Mouse (Mus musculus) testis, adult 2 months (tissue): Measurements from ENCODE around the gene Nedd9. TPM values are rescaled to one million over a fixed set of nuclear protein-coding genes. Genes with fewer than 3 reads are reported as not detected.

ENCODE experiments used
- H3K27ac ChIP-seq: fragments of 200-500 bp; 2 replicates; pipeline ENCODE4 v1.5.1; 2012; ENCODE audit warnings: low read depth, low read length; ENCODE audit not compliant: control insufficient read depth, insufficient read depth
- H3K27me3 ChIP-seq: fragments of 200-500 bp; 2 replicates; pipeline ENCODE4 v1.6.1; 2012; ENCODE audit warnings: mild to moderate bottlenecking, low read length, moderate library complexity; ENCODE audit not compliant: control insufficient read depth, insufficient read depth
- H3K36me3 ChIP-seq: fragments of 200-500 bp; 2 replicates; pipeline ENCODE4 v1.6.1; 2012; ENCODE audit warnings: mild to moderate bottlenecking, low read length; ENCODE audit not compliant: control insufficient read depth, insufficient read depth
- H3K4me1 ChIP-seq: fragments of 200-500 bp; 2 replicates; pipeline ENCODE4 v1.6.1; 2012; ENCODE audit warnings: low read length; ENCODE audit not compliant: control insufficient read depth, insufficient read depth
- H3K4me3 ChIP-seq: fragments of 200-500 bp; 2 replicates; pipeline ENCODE4 v1.5.1; 2012; ENCODE audit warnings: low read depth, mild to moderate bottlenecking, low read length, moderate library complexity, mixed read lengths; ENCODE audit not compliant: control insufficient read depth
- CTCF ChIP-seq: fragments of 200-500 bp; IDR thresholded peaks from 2 replicates; pipeline ENCODE4 v1.5.1; 2012; ENCODE audit warnings: low read depth, mild to moderate bottlenecking, inconsistent platforms, low read length, moderate library complexity; ENCODE audit not compliant: control insufficient read depth, insufficient read depth, insufficient replicate concordance
- POLR2A ChIP-seq: fragments of 200-500 bp; IDR thresholded peaks from 2 replicates; pipeline ENCODE4 v1.6.1; 2012; ENCODE audit warnings: low read depth, mild to moderate bottlenecking, inconsistent platforms, low read length, moderate library complexity; ENCODE audit not compliant: control insufficient read depth
- polyA plus RNA-seq: library from polyadenylated mRNA; depleted of rRNA; stranded (reverse); fragments of >200 nt; gene quantifications from 2 replicates; pipeline ENCODE4 v1.2.3, GENCODE M21; 2012

Nedd9 gene
- polyA plus RNA-seq, 1 experiment = 3.0 TPM

DNA sequence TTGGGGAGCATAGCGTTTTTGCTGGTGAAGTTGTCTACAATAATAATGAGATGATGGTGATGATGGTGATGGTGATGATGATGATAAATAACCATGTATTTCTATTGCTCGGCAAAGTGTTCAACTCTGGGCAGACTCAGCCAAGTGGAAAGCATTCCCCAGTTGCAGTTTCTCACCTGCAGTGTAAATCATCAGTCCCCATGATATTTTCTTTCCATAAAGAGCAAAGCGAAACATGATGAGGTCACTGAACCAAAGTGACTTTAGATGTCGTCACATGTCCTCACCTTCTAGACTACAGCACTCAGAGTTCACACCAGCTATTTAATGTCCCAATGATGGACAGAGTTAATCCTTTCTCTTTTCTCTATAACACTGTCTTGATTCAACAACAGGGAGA lies 130.0 kb downstream of the Nedd9 start:
- Histone ChIP-seq H3K36me3 (no peaks in the 10 kb centered on the region), H3K4me3 (no peak overlapping the region; the same call in 1 of the 2 replicates), H3K27ac (no peak overlapping the region), H3K4me1 (peaks cover 8% of the 10 kb centered on the region), H3K27me3 (no peaks in the 10 kb centered on the region)
- TF ChIP-seq CTCF (no peak), POLR2A (no peak)

DNA sequence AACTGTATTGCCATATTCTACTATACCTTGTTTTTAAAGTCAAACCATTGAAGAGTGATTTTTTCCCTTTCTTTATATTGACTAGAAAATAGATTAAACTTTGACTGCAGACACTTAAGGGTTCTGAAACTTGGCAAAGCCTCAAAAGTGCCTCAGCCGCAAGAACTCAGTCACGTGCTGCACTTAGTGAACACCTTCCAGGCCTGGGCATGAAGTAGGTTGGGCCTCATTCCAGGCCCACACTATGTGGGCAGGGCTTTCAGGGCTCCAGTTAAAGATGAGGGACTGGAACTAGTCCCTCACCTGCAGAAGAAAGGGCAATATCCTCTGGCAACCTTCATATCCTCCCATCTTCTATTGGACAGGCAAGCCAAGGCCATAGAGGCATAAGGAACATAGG lies 131.6 kb downstream of the Nedd9 start:
- Histone ChIP-seq H3K4me1 (peaks cover 8% of the 10 kb centered on the region), H3K36me3 (no peaks in the 10 kb centered on the region), H3K27ac (no peak overlapping the region), H3K4me3 (no peak overlapping the region), H3K27me3 (no peaks in the 10 kb centered on the region)
- no peak for TF ChIP-seq POLR2A
- no peak for TF ChIP-seq CTCF

DNA sequence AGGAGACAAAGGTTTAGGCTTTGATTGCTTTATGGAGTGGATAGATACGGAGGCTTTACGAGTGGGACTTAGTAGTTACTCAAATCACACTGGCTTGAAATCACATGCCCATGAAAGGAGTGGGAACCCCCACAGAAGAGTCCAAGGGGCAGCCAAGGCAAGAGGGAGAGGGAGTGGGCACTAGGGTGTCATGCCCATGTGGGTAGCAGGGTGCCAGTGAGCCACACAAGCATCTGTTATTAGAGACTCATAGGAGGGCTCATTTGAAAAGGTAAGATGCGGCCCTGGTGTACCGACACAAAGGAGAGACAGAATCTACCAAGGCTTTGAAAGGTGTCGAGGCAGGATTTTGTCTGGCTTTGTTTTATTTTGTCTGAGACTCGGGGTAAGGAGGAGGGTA lies 132.6 kb downstream of the Nedd9 start:
- no peak for TF ChIP-seq POLR2A
- no peak for TF ChIP-seq CTCF
- Histone ChIP-seq H3K27me3 (no peaks in the 10 kb centered on the region), H3K4me3 (no peak overlapping the region), H3K4me1 (peaks cover 8% of the 10 kb centered on the region), H3K27ac (no peak overlapping the region), H3K36me3 (no peaks in the 10 kb centered on the region)

DNA sequence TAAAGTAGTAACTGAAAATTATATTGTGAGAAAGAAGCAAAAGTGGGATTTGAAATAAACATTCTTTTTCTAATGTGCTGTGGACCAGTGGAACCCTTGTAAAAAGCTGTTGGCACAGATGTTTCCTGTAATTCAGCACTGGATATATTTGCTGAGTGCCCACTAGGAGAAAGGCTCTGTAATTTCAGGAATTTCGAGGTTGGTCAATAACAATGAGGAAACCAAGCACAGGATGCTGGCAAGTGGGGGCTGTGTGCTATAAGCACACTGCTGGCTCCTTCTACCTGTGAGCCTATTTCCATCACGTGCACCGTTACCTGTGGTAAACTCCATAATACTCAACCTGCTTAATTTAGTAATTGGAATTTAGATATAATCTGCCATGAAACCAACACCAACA lies 133.5 kb downstream of the Nedd9 start:
- H3K27ac ChIP-seq = no peak overlapping the region
- no peak for TF ChIP-seq POLR2A
- TF ChIP-seq CTCF = no peak
- H3K36me3 ChIP-seq = no peaks in the 10 kb centered on the region
- H3K4me1 ChIP-seq = peaks cover 5% of the 10 kb centered on the region
- no peak overlapping the region for H3K4me3 ChIP-seq
- no peaks in the 10 kb centered on the region for H3K27me3 ChIP-seq

DNA sequence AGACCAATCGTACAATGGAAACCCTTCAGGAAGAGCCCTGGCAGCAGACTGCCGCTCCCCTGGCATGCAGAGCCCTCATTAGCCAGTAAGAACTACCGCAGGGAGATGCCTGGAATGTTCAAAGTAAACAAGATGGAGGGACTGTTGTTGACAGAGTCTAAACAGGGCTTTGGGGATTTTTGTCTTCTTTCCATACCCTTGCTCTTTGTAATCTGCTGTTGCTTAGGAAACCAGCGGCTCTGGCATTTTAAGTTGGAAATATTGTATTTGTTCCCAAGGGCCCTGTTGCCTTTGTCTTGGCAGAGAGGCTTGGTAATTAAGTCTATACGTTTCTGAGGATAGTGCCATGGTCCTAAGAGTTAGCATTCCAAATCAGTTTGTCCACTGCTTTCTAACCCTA lies 134.8 kb downstream of the Nedd9 start:
- TF ChIP-seq POLR2A (no peak), CTCF (no peak)
- no peaks in the 10 kb centered on the region for H3K36me3 ChIP-seq
- no peak overlapping the region for H3K27ac ChIP-seq
- H3K4me1 ChIP-seq = no peaks in the 10 kb centered on the region
- no peak overlapping the region for H3K4me3 ChIP-seq
- H3K27me3 ChIP-seq = no peaks in the 10 kb centered on the region

DNA sequence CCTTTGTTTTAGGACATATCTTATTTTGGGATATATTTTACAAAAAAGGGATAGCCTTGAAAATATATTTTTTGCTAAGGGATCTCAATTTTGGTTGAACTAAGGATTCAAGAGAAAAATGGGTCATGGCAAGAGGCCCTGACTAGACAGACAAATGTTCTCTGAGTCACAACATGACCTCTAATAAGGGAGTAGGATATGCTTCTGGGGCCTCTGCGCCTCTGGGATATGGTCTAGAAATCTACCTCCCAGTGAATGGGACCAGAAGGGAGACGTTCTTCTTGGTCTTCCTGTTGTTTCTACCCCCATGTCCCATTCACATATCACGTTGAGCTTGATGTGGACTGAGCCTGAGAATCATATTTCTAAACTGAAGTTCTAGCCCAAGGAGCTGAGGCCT lies 136.6 kb downstream of the Nedd9 start:
- Histone ChIP-seq H3K36me3 (no peaks in the 10 kb centered on the region), H3K4me3 (no peak overlapping the region), H3K4me1 (no peaks in the 10 kb centered on the region)

DNA sequence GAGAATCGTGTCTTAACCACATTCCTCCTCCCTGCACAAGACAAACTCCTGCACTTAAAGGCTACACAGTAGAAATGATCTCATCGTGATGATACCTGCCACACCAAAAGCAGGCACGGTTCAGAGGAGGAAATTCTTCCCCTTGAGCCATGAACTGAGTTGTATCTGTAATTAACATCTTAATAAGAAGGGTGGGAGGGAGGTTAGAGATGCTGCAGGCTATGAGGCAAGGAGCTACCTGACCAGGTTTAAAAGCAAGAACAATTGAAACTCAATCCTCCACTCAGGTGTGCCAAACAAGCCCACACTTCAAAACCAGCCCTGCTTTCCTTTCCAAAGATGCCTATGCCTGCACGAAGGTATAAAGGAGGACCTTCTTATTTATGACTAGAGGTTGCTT lies 137.4 kb downstream of the Nedd9 start:
- Histone ChIP-seq H3K4me1 (no peaks in the 10 kb centered on the region; the same call in 1 of the 2 replicates), H3K27ac (no peak overlapping the region), H3K36me3 (no peaks in the 10 kb centered on the region), H3K4me3 (no peak overlapping the region), H3K27me3 (no peaks in the 10 kb centered on the region)
- TF ChIP-seq CTCF (no peak), POLR2A (no peak)

More for the DNA sequence above, 136.6 kb downstream of the Nedd9 start:
- no peaks in the 10 kb centered on the region for H3K27me3 ChIP-seq
- H3K27ac ChIP-seq = no peak overlapping the region
- no peak for TF ChIP-seq CTCF
- no peak for TF ChIP-seq POLR2A

DNA sequence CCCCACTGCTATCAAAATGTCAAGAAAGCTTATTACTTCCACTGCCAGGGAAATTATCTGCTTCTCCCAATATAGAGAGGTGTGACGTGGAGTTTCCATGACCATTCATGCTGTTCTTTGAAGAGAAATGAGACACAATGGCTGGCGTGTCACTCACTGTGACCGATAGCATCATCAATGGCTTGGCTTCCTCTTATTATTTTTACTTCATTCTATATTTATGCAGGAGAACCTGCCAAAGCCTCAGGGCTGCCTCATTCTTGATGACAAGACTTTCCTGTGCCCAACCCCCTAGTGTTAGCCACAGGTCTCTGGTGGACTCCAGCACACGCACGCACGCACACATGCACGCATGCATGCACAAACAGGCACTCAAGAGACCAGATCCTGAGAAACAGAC lies 141.4 kb downstream of the Nedd9 start:
- Histone ChIP-seq H3K4me1 (peaks cover 4% of the 10 kb centered on the region), H3K27ac (no peak overlapping the region), H3K4me3 (no peak overlapping the region), H3K27me3 (no peaks in the 10 kb centered on the region), H3K36me3 (no peaks in the 10 kb centered on the region)
- TF ChIP-seq POLR2A (no peak), CTCF (no peak)
